Mouse (Mus musculus): ENCODE results near the gene Tbc1d7. TPM values are rescaled to one million over a fixed set of nuclear protein-coding genes. Genes with fewer than 3 reads are reported as not detected.

Gene Tbc1d7
- polyA plus RNA-seq, 1 experiment from 2014 or later, result 54.2 TPM

GRCm38 (mm10) chr13:43144720-43145418, 26.4 kb downstream of the Tbc1d7 start:
- no peak for ATAC-seq (replicated peaks; ENCODE audit: insufficient number of reproducible peaks, low FRiP score, low TSS enrichment)
- WGBS (ENCODE audit: insufficient replicate concordance), result 76% methylated on average over 7 of the region's 7 CpGs
- Histone ChIP-seq H3K27ac (ENCODE audit: low read depth, low read length) (no peak overlapping the region), H3K4me1 (ENCODE audit: control insufficient read depth, insufficient read depth, low read length) (peaks cover 7% of the 10 kb centered on the region), H3K9ac (ENCODE audit: low read depth, low read length) (no peak overlapping the region), H3K4me2 (no peak overlapping the region), H3K4me3 (ENCODE audit: low read depth, low read length) (no peak overlapping the region), H3K27me3 (ENCODE audit: control insufficient read depth, insufficient read depth, low read length) (no peaks in the 10 kb centered on the region), H3K9me3 (replicated peaks; ENCODE audit: control insufficient read depth, low read length) (no peaks in the 10 kb centered on the region), H3K36me3 (ENCODE audit: control insufficient read depth, insufficient read depth, low read length) (0 out of 2 replicates have a peak, but pooled peaks cover 2% of the 10 kb centered on the region)

- Histone ChIP-seq H3K36me3 (ENCODE audit: control insufficient read depth, insufficient read depth, low read length) (no peaks in the 10 kb centered on the region), H3K4me1 (ENCODE audit: control insufficient read depth, insufficient read depth, low read length) (peaks cover 31% of the 10 kb centered on the region), H3K4me3 (ENCODE audit: low read depth, low read length) (no peak overlapping the region), H3K4me2 (no peak overlapping the region; the same call in 1 of the 2 replicates), H3K27me3 (ENCODE audit: control insufficient read depth, insufficient read depth, low read length) (no peaks in the 10 kb centered on the region), H3K9me3 (replicated peaks; ENCODE audit: control insufficient read depth, low read length) (no peaks in the 10 kb centered on the region), H3K9ac (ENCODE audit: low read depth, low read length) (no peak overlapping the region), H3K27ac (ENCODE audit: low read depth, low read length) (peak overlapping the region; percentile 41)
- 0 out of 2 replicates have a peak, but pooled peaks have one; percentile 46 for ATAC-seq (replicated peaks; ENCODE audit: insufficient number of reproducible peaks, low FRiP score, low TSS enrichment)
- WGBS (ENCODE audit: insufficient replicate concordance), result 30% methylated on average over 4 of the region's 4 CpGs
These were observed 36.8 kb downstream of the Tbc1d7 start for GRCm38 (mm10) chr13:43134468-43134867.

- Histone ChIP-seq H3K9me3 (replicated peaks; ENCODE audit: control insufficient read depth, low read length) (no peaks in the 10 kb centered on the region), H3K27me3 (ENCODE audit: control insufficient read depth, insufficient read depth, low read length) (no peaks in the 10 kb centered on the region), H3K9ac (ENCODE audit: low read depth, low read length) (no peak overlapping the region), H3K4me3 (ENCODE audit: low read depth, low read length) (no peak overlapping the region), H3K4me1 (ENCODE audit: control insufficient read depth, insufficient read depth, low read length) (peaks cover 31% of the 10 kb centered on the region), H3K4me2 (no peak overlapping the region), H3K36me3 (ENCODE audit: control insufficient read depth, insufficient read depth, low read length) (no peaks in the 10 kb centered on the region), H3K27ac (ENCODE audit: low read depth, low read length) (peak overlapping the region; percentile 41)
- 34% methylated on average over 7 of the region's 7 CpGs for WGBS (ENCODE audit: insufficient replicate concordance)
- ATAC-seq (replicated peaks; ENCODE audit: insufficient number of reproducible peaks, low FRiP score, low TSS enrichment), result no peak; the same call in 1 of the 2 replicates
These were observed 37.9 kb downstream of the Tbc1d7 start for GRCm38 (mm10) chr13:43133400-43133799.

- no peaks in the 10 kb centered on the region for H3K36me3 ChIP-seq (ENCODE audit: control insufficient read depth, insufficient read depth, low read length)
- peaks cover 31% of the 10 kb centered on the region for H3K4me1 ChIP-seq (ENCODE audit: control insufficient read depth, insufficient read depth, low read length)
These were observed 38.4 kb downstream of the Tbc1d7 start for GRCm38 (mm10) chr13:43132859-43133258.

GRCm38 (mm10) chr13:43131741-43132191, 39.5 kb downstream of the Tbc1d7 start:
- Histone ChIP-seq H3K4me1 (ENCODE audit: control insufficient read depth, insufficient read depth, low read length) (peaks cover 31% of the 10 kb centered on the region), H3K9ac (ENCODE audit: low read depth, low read length) (peak overlapping the region; percentile 54), H3K27ac (ENCODE audit: low read depth, low read length) (peak overlapping the region; percentile 84), H3K36me3 (ENCODE audit: control insufficient read depth, insufficient read depth, low read length) (no peaks in the 10 kb centered on the region), H3K4me2 (no peak overlapping the region), H3K27me3 (ENCODE audit: control insufficient read depth, insufficient read depth, low read length) (no peaks in the 10 kb centered on the region), H3K9me3 (replicated peaks; ENCODE audit: control insufficient read depth, low read length) (no peaks in the 10 kb centered on the region), H3K4me3 (ENCODE audit: low read depth, low read length) (no peak overlapping the region)
- ATAC-seq (replicated peaks; ENCODE audit: insufficient number of reproducible peaks, low FRiP score, low TSS enrichment), result no peak; the same call in 1 of the 2 replicates
- WGBS (ENCODE audit: insufficient replicate concordance), result 32% methylated on average over 10 of the region's 10 CpGs

More at GRCm38 (mm10) chr13:43132859-43133258, 38.4 kb downstream of the Tbc1d7 start:
- Histone ChIP-seq H3K4me2 (no peak overlapping the region), H3K27me3 (ENCODE audit: control insufficient read depth, insufficient read depth, low read length) (no peaks in the 10 kb centered on the region), H3K9me3 (replicated peaks; ENCODE audit: control insufficient read depth, low read length) (no peaks in the 10 kb centered on the region), H3K4me3 (ENCODE audit: low read depth, low read length) (no peak overlapping the region), H3K9ac (ENCODE audit: low read depth, low read length) (no peak overlapping the region), H3K27ac (ENCODE audit: low read depth, low read length) (peak overlapping the region; percentile 41)
- WGBS (ENCODE audit: insufficient replicate concordance), result 65% methylated on average over 9 of the region's 9 CpGs
- ATAC-seq (replicated peaks; ENCODE audit: insufficient number of reproducible peaks, low FRiP score, low TSS enrichment), result no peak

GRCm38 (mm10) chr13:43130161-43130560, 41.1 kb downstream of the Tbc1d7 start:
- no peaks in the 10 kb centered on the region for H3K9me3 ChIP-seq (replicated peaks; ENCODE audit: control insufficient read depth, low read length)
- H3K4me1 ChIP-seq (ENCODE audit: control insufficient read depth, insufficient read depth, low read length), result peaks cover 31% of the 10 kb centered on the region
- ATAC-seq (replicated peaks; ENCODE audit: insufficient number of reproducible peaks, low FRiP score, low TSS enrichment), result no peak
- no peaks in the 10 kb centered on the region for H3K27me3 ChIP-seq (ENCODE audit: control insufficient read depth, insufficient read depth, low read length)
- no peak overlapping the region for H3K9ac ChIP-seq (ENCODE audit: low read depth, low read length)
- H3K36me3 ChIP-seq (ENCODE audit: control insufficient read depth, insufficient read depth, low read length), result no peaks in the 10 kb centered on the region
- H3K27ac ChIP-seq (ENCODE audit: low read depth, low read length), result no peak overlapping the region
- H3K4me3 ChIP-seq (ENCODE audit: low read depth, low read length), result no peak overlapping the region
- WGBS (ENCODE audit: insufficient replicate concordance), result 81% methylated on average over 6 of the region's 6 CpGs
- no peak overlapping the region for H3K4me2 ChIP-seq

- Histone ChIP-seq H3K9me3 (replicated peaks; ENCODE audit: control insufficient read depth, low read length) (no peaks in the 10 kb centered on the region), H3K4me3 (ENCODE audit: low read depth, low read length) (no peak overlapping the region), H3K36me3 (ENCODE audit: control insufficient read depth, insufficient read depth, low read length) (no peaks in the 10 kb centered on the region), H3K4me1 (ENCODE audit: control insufficient read depth, insufficient read depth, low read length) (peaks cover 10% of the 10 kb centered on the region), H3K27me3 (ENCODE audit: control insufficient read depth, insufficient read depth, low read length) (no peaks in the 10 kb centered on the region), H3K4me2 (no peak overlapping the region), H3K9ac (ENCODE audit: low read depth, low read length) (no peak overlapping the region), H3K27ac (ENCODE audit: low read depth, low read length) (no peak overlapping the region; the same call in 1 of the 2 replicates)
- ATAC-seq (replicated peaks; ENCODE audit: insufficient number of reproducible peaks, low FRiP score, low TSS enrichment), result no peak
- WGBS (ENCODE audit: insufficient replicate concordance), result 28% methylated on average over 2 of the region's 4 CpGs
These were observed 46.6 kb downstream of the Tbc1d7 start for GRCm38 (mm10) chr13:43124683-43125074.

GRCm38 (mm10) chr13:43123895-43124682, 47.2 kb downstream of the Tbc1d7 start:
- Histone ChIP-seq H3K27me3 (ENCODE audit: control insufficient read depth, insufficient read depth, low read length) (no peaks in the 10 kb centered on the region), H3K9ac (ENCODE audit: low read depth, low read length) (no peak overlapping the region), H3K4me2 (no peak overlapping the region), H3K4me3 (ENCODE audit: low read depth, low read length) (no peak overlapping the region), H3K4me1 (ENCODE audit: control insufficient read depth, insufficient read depth, low read length) (peaks cover 10% of the 10 kb centered on the region), H3K36me3 (ENCODE audit: control insufficient read depth, insufficient read depth, low read length) (no peaks in the 10 kb centered on the region), H3K9me3 (replicated peaks; ENCODE audit: control insufficient read depth, low read length) (no peaks in the 10 kb centered on the region), H3K27ac (ENCODE audit: low read depth, low read length) (no peak overlapping the region)
- WGBS (ENCODE audit: insufficient replicate concordance), result 46% methylated on average over 17 of the region's 17 CpGs
- no peak for ATAC-seq (replicated peaks; ENCODE audit: insufficient number of reproducible peaks, low FRiP score, low TSS enrichment)

Measured in heart, embryonic 11.5 days (tissue).